Mouse (Mus musculus) urinary bladder, postnatal 10 days (tissue): ENCODE data around the gene Zfp768.
"Not testable (repeated sequence)": the region's sequence is repeated elsewhere in the genome, so short reads cannot be mapped to it uniquely, and the experiment has no call there.

Experiments
- DNase-seq: peaks from one replicate; pipeline ENCODE4 v3.0.0; 2022; ENCODE audit warnings: low spot score

Gene Zfp768

GRCm38 (mm10) chr7:127357871-127358270, 12.5 kb upstream of the Zfp768 start:
- DNase-seq = no peak

- DNase-seq = no peak
Observed at GRCm38 (mm10) chr7:127355796-127356195, 10.4 kb upstream of the Zfp768 start.

- DNase-seq = no peak
Observed at GRCm38 (mm10) chr7:127351230-127352004, 6.0 kb upstream of the Zfp768 start.

- no peak for DNase-seq
Observed at GRCm38 (mm10) chr7:127346676-127347075, 1.3 kb upstream of the Zfp768 start.

- no peak for DNase-seq
Observed at GRCm38 (mm10) chr7:127345092-127345491, 297 bp downstream of the Zfp768 start.

GRCm38 (mm10) chr7:127344371-127344770, 1.0 kb downstream of the Zfp768 start:
- DNase-seq = no peak

- DNase-seq = no peak
Observed at GRCm38 (mm10) chr7:127343351-127344019, 1.9 kb downstream of the Zfp768 start.

- DNase-seq = no peak
Observed at GRCm38 (mm10) chr7:127342888-127343287, 2.5 kb downstream of the Zfp768 start.

- no peak for DNase-seq
Observed at GRCm38 (mm10) chr7:127342332-127342731, 3.1 kb downstream of the Zfp768 start.

- not testable (repeated sequence) for DNase-seq
Observed at GRCm38 (mm10) chr7:127341861-127342260, 3.5 kb downstream of the Zfp768 start.

GRCm38 (mm10) chr7:127341356-127341755, 4.0 kb downstream of the Zfp768 start:
- no peak for DNase-seq

GRCm38 (mm10) chr7:127337636-127338035, 7.8 kb downstream of the Zfp768 start:
- no peak for DNase-seq

GRCm38 (mm10) chr7:127335604-127336003, 9.8 kb downstream of the Zfp768 start:
- DNase-seq = no peak

- no peak for DNase-seq
Observed at GRCm38 (mm10) chr7:127333240-127333639, 12.1 kb downstream of the Zfp768 start.

GRCm38 (mm10) chr7:127326685-127327084, 18.7 kb downstream of the Zfp768 start:
- no peak for DNase-seq

GRCm38 (mm10) chr7:127325550-127325949, 19.8 kb downstream of the Zfp768 start:
- no peak for DNase-seq

GRCm38 (mm10) chr7:127324944-127325343, 20.4 kb downstream of the Zfp768 start:
- DNase-seq = no peak

- DNase-seq = no peak
Observed at GRCm38 (mm10) chr7:127322085-127322484, 23.3 kb downstream of the Zfp768 start.

GRCm38 (mm10) chr7:127321106-127321505, 24.3 kb downstream of the Zfp768 start:
- DNase-seq = no peak

GRCm38 (mm10) chr7:127313912-127314311, 31.5 kb downstream of the Zfp768 start:
- no peak for DNase-seq

- DNase-seq = no peak
Observed at GRCm38 (mm10) chr7:127309951-127310350, 35.4 kb downstream of the Zfp768 start.

GRCm38 (mm10) chr7:127308887-127309286, 36.5 kb downstream of the Zfp768 start:
- no peak for DNase-seq

GRCm38 (mm10) chr7:127308431-127308830, 37.0 kb downstream of the Zfp768 start:
- DNase-seq = no peak
